Mouse (Mus musculus) heart, embryonic 16.5 days (tissue): ENCODE data around the gene Arid1b. TPM values are rescaled to one million over a fixed set of nuclear protein-coding genes. Genes with fewer than 3 reads are reported as not detected.
A peak's percentile ranks its signal among the peaks of the same experiment; 100 is the strongest.

Source experiments
- ATAC-seq: fragments of 200-750 bp; cut with Nextera tagmentation; replicated peaks from 2 replicates; pipeline ENCODE4 v1.8.0; 2017; ENCODE audit warnings: moderate number of reproducible peaks; ENCODE audit not compliant: insufficient read depth, low FRiP score; ENCODE audit errors: extremely low read depth
- H3K27ac ChIP-seq: fragments of 300-500 bp; sonication (generic); 2 replicates; pipeline ENCODE4 v1.5.1; 2014; ENCODE audit warnings: mild to moderate bottlenecking, low read length, control low read depth, moderate library complexity
- H3K27me3 ChIP-seq: fragments of 300-500 bp; sonication (generic); 2 replicates; pipeline ENCODE4 v1.6.1; 2014; ENCODE audit warnings: low read length, mixed read lengths; ENCODE audit not compliant: control insufficient read depth, insufficient read depth
- H3K36me3 ChIP-seq: fragments of 300-500 bp; sonication (generic); 2 replicates; pipeline ENCODE4 v1.6.1; 2014; ENCODE audit not compliant: control insufficient read depth, insufficient read depth
- H3K4me1 ChIP-seq: fragments of 300-500 bp; sonication (generic); 2 replicates; pipeline ENCODE4 v1.6.1; 2014; ENCODE audit warnings: low read length, mixed read lengths; ENCODE audit not compliant: control insufficient read depth, insufficient read depth
- H3K4me2 ChIP-seq: fragments of 300-500 bp; sonication (generic); 2 replicates; pipeline ENCODE4 v1.6.1; 2014; ENCODE audit warnings: low read depth, mild to moderate bottlenecking, control low read depth, low read length
- H3K4me3 ChIP-seq: fragments of 300-500 bp; sonication (generic); 2 replicates; pipeline ENCODE4 v1.5.1; 2014; ENCODE audit warnings: mild to moderate bottlenecking, control low read depth, low read length
- H3K9ac ChIP-seq: fragments of 300-500 bp; sonication (generic); 2 replicates; pipeline ENCODE4 v1.6.1; 2014; ENCODE audit warnings: low read length, control low read depth
- H3K9me3 ChIP-seq: fragments of 300-500 bp; sonication (generic); replicated peaks from 2 replicates; pipeline ENCODE4 v1.6.1; 2016; ENCODE audit warnings: low read length; ENCODE audit not compliant: control insufficient read depth
- WGBS: fragments of 180-500 bp; shearing (Covaris S2); extraction: QIAGEN DNeasy Blood & Tissue Kit; methylation state at CpG from one replicate; pipeline ENCODE4 v1.1.7; 2014; 5-methylcytosine and 5-hydroxymethylcytosine counted together
- polyA plus RNA-seq: library from polyadenylated mRNA; unstranded; fragments of >200 nt; fragmentation: Nextera tagmentation; extraction: Ambion mirVana; gene quantifications from 2 replicates; pipeline ENCODE4 v1.2.1, GENCODE M21; 2015

Arid1b gene
- polyA plus RNA-seq, 1 experiment from 2014 or later = 7.1 TPM

GRCm38 (mm10) chr17:5175535-5175934 lies 181.4 kb downstream of the Arid1b start:
- no peak for ATAC-seq
- WGBS = 77% methylated on average over 8 of the region's 8 CpGs
- H3K4me2 ChIP-seq = no peak overlapping the region

GRCm38 (mm10) chr17:5176315-5176714 lies 182.2 kb downstream of the Arid1b start:
- Histone ChIP-seq H3K27me3 (no peaks in the 10 kb centered on the region), H3K36me3 (no peaks in the 10 kb centered on the region), H3K4me3 (no peak overlapping the region), H3K9ac (no peak overlapping the region), H3K4me2 (no peak overlapping the region), H3K9me3 (no peaks in the 10 kb centered on the region), H3K27ac (no peak overlapping the region), H3K4me1 (peaks cover 25% of the 10 kb centered on the region)
- ATAC-seq = no peak
- WGBS = 87% methylated on average over 2 of the region's 2 CpGs

More at GRCm38 (mm10) chr17:5175535-5175934, 181.4 kb downstream of the Arid1b start:
- H3K4me1 ChIP-seq = peaks cover 19% of the 10 kb centered on the region
- no peak overlapping the region for H3K4me3 ChIP-seq
- no peaks in the 10 kb centered on the region for H3K36me3 ChIP-seq
- no peaks in the 10 kb centered on the region for H3K9me3 ChIP-seq
- H3K27me3 ChIP-seq = no peaks in the 10 kb centered on the region
- H3K9ac ChIP-seq = no peak overlapping the region
- H3K27ac ChIP-seq = no peak overlapping the region

GRCm38 (mm10) chr17:5178534-5178933 lies 184.4 kb downstream of the Arid1b start:
- Histone ChIP-seq H3K9ac (no peak overlapping the region), H3K36me3 (no peaks in the 10 kb centered on the region), H3K27me3 (no peaks in the 10 kb centered on the region), H3K27ac (peak overlapping the region; percentile 35), H3K9me3 (no peaks in the 10 kb centered on the region), H3K4me1 (peaks cover 22% of the 10 kb centered on the region), H3K4me2 (no peak overlapping the region), H3K4me3 (no peak overlapping the region)
- ATAC-seq = no peak
- 72% methylated on average over 10 of the region's 10 CpGs for WGBS

GRCm38 (mm10) chr17:5179004-5179403 lies 184.9 kb downstream of the Arid1b start:
- H3K27ac ChIP-seq = peak overlapping the region; percentile 35; the same call in 1 of the 2 replicates
- H3K4me2 ChIP-seq = no peak overlapping the region
- 26% methylated on average over 7 of the region's 7 CpGs for WGBS
- peaks cover 22% of the 10 kb centered on the region for H3K4me1 ChIP-seq
- no peak overlapping the region for H3K9ac ChIP-seq
- H3K36me3 ChIP-seq = no peaks in the 10 kb centered on the region
- ATAC-seq = peak; percentile 23
- H3K4me3 ChIP-seq = no peak overlapping the region
- no peaks in the 10 kb centered on the region for H3K27me3 ChIP-seq
- no peaks in the 10 kb centered on the region for H3K9me3 ChIP-seq

- WGBS = 71% methylated on average over 5 of the region's 5 CpGs
Observed at GRCm38 (mm10) chr17:5179412-5179811, 185.3 kb downstream of the Arid1b start.

GRCm38 (mm10) chr17:5179925-5180525 lies 185.9 kb downstream of the Arid1b start:
- peak; percentile 46; the same call in 1 of the 2 replicates for ATAC-seq
- H3K9me3 ChIP-seq = no peaks in the 10 kb centered on the region
- H3K36me3 ChIP-seq = no peaks in the 10 kb centered on the region
- H3K4me2 ChIP-seq = no peak overlapping the region
- peak overlapping the region; percentile 16; the same call in 1 of the 2 replicates for H3K27ac ChIP-seq
- H3K9ac ChIP-seq = no peak overlapping the region
- H3K27me3 ChIP-seq = no peaks in the 10 kb centered on the region
- 79% methylated on average over 4 of the region's 4 CpGs for WGBS
- no peak overlapping the region for H3K4me3 ChIP-seq
- peaks cover 24% of the 10 kb centered on the region for H3K4me1 ChIP-seq

More at GRCm38 (mm10) chr17:5179412-5179811, 185.3 kb downstream of the Arid1b start:
- Histone ChIP-seq H3K4me1 (peaks cover 23% of the 10 kb centered on the region), H3K36me3 (no peaks in the 10 kb centered on the region), H3K9ac (no peak overlapping the region), H3K27ac (no peak overlapping the region), H3K27me3 (no peaks in the 10 kb centered on the region), H3K4me3 (no peak overlapping the region), H3K9me3 (no peaks in the 10 kb centered on the region), H3K4me2 (no peak overlapping the region)
- ATAC-seq = no peak

- Histone ChIP-seq H3K4me1 (peaks cover 24% of the 10 kb centered on the region), H3K27ac (no peak overlapping the region), H3K27me3 (no peaks in the 10 kb centered on the region), H3K4me2 (no peak overlapping the region), H3K9ac (no peak overlapping the region), H3K36me3 (no peaks in the 10 kb centered on the region), H3K4me3 (no peak overlapping the region), H3K9me3 (no peaks in the 10 kb centered on the region)
- no peak for ATAC-seq
- 79% methylated on average over 6 of the region's 6 CpGs for WGBS
Observed at GRCm38 (mm10) chr17:5180925-5181324, 186.8 kb downstream of the Arid1b start.

- no peak for ATAC-seq
- 62% methylated on average over 4 of the region's 4 CpGs for WGBS
- H3K27ac ChIP-seq = no peak overlapping the region
Observed at GRCm38 (mm10) chr17:5182493-5182892, 188.4 kb downstream of the Arid1b start.

GRCm38 (mm10) chr17:5185501-5185900 lies 191.4 kb downstream of the Arid1b start:
- H3K9me3 ChIP-seq = no peaks in the 10 kb centered on the region
- H3K27ac ChIP-seq = no peak overlapping the region
- H3K4me2 ChIP-seq = no peak overlapping the region
- no peak overlapping the region for H3K9ac ChIP-seq
- H3K4me1 ChIP-seq = peaks cover 19% of the 10 kb centered on the region
- H3K27me3 ChIP-seq = no peaks in the 10 kb centered on the region
- 79% methylated on average over 4 of the region's 4 CpGs for WGBS
- no peaks in the 10 kb centered on the region for H3K36me3 ChIP-seq
- no peak overlapping the region for H3K4me3 ChIP-seq
- ATAC-seq = no peak

More at GRCm38 (mm10) chr17:5182493-5182892, 188.4 kb downstream of the Arid1b start:
- Histone ChIP-seq H3K4me2 (no peak overlapping the region), H3K9ac (no peak overlapping the region), H3K27me3 (no peaks in the 10 kb centered on the region), H3K4me3 (no peak overlapping the region), H3K9me3 (no peaks in the 10 kb centered on the region), H3K36me3 (no peaks in the 10 kb centered on the region), H3K4me1 (peaks cover 22% of the 10 kb centered on the region)
